Mouse (Mus musculus) intestine, embryonic 14.5 days (tissue): Measurements from ENCODE around the gene Kif5a. TPM values are rescaled to one million over a fixed set of nuclear protein-coding genes. Genes with fewer than 3 reads are reported as not detected.
A peak's percentile ranks its signal among the peaks of the same experiment; 100 is the strongest.

Experiments used
- ATAC-seq: fragments of 200-750 bp; cut with Nextera tagmentation; replicated peaks from 2 replicates; pipeline ENCODE4 v1.8.0; 2017; ENCODE audit warnings: low read depth, moderate number of reproducible peaks, moderate TSS enrichment, moderate library complexity; ENCODE audit not compliant: low FRiP score, low TSS enrichment
- DNase-seq: peaks from one replicate; pipeline ENCODE4 v3.0.0-alpha.2; 2018; ENCODE audit warnings: low spot score
- H3K27ac ChIP-seq: fragments of 300-500 bp; sonication (generic); 2 replicates; pipeline ENCODE4 v1.5.1; 2014; ENCODE audit warnings: low read depth, mild to moderate bottlenecking, control low read depth
- H3K27me3 ChIP-seq: fragments of 300-500 bp; sonication (generic); replicated peaks from 2 replicates; pipeline ENCODE4 v1.6.1; 2014; ENCODE audit warnings: low read length, control low read depth; ENCODE audit not compliant: control insufficient read depth, insufficient read depth
- H3K36me3 ChIP-seq: fragments of 300-500 bp; sonication (generic); 2 replicates; pipeline ENCODE4 v1.6.1; 2014; ENCODE audit warnings: low read length, control low read depth; ENCODE audit not compliant: control insufficient read depth, insufficient read depth
- H3K4me1 ChIP-seq: fragments of 300-500 bp; sonication (generic); replicated peaks from 2 replicates; pipeline ENCODE4 v1.6.1; 2014; ENCODE audit warnings: low read length, control low read depth, mixed read lengths; ENCODE audit not compliant: control insufficient read depth, insufficient read depth
- H3K4me2 ChIP-seq: fragments of 300-500 bp; sonication (generic); 2 replicates; pipeline ENCODE4 v1.6.1; 2014; ENCODE audit warnings: low read length
- H3K4me3 ChIP-seq: fragments of 300-500 bp; sonication (generic); 2 replicates; pipeline ENCODE4 v1.5.1; 2014; ENCODE audit warnings: low read depth, low read length, control low read depth, mixed read lengths
- H3K9ac ChIP-seq: fragments of 300-500 bp; sonication (generic); 2 replicates; pipeline ENCODE4 v1.6.1; 2014; ENCODE audit warnings: mild to moderate bottlenecking, low read length
- H3K9me3 ChIP-seq: fragments of 300-500 bp; sonication (generic); 2 replicates; pipeline ENCODE4 v1.6.1; 2016; ENCODE audit warnings: low read length, control low read depth; ENCODE audit not compliant: control insufficient read depth
- WGBS: fragments of 180-500 bp; shearing (Covaris S2); extraction: QIAGEN DNeasy Blood & Tissue Kit; methylation state at CpG from one replicate; pipeline ENCODE4 v1.1.7; 2014; 5-methylcytosine and 5-hydroxymethylcytosine counted together
- polyA plus RNA-seq: library from polyadenylated mRNA; unstranded; fragments of >200 nt; fragmentation: Nextera tagmentation; extraction: Ambion mirVana; gene quantifications from 2 replicates; pipeline ENCODE4 v1.2.1, GENCODE M21; 2014

Kif5a gene
- polyA plus RNA-seq, 1 experiment from 2014 or later = 9.2 TPM

DNA sequence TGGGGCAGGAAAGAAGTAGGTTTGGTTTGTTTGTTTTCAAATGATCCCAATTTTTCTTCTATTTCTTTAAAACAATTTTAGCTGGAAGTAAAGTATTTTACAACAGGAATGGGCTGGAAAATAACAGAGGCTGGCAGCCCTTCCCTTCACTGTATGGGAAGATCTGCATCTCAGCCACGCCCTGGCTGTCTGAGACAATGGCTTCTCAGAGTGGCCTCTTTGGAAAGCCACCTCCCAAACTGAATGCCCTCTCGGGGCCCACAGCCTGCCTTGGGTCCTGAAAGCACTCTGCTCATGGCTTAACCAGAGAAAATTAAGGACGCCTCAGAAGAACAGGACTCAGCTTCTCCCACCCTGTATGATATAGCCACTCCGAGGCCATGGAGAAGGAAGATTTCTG is 6.7 kb upstream of the Kif5a start:
- Histone ChIP-seq H3K4me1 (peaks cover 13% of the 10 kb centered on the region), H3K27me3 (0 out of 2 replicates have a peak, but pooled peaks cover 2% of the 10 kb centered on the region), H3K36me3 (peaks cover 51% of the 10 kb centered on the region), H3K4me2 (no peak overlapping the region), H3K9me3 (no peaks in the 10 kb centered on the region), H3K4me3 (no peak overlapping the region), H3K27ac (no peak overlapping the region), H3K9ac (no peak overlapping the region)
- WGBS = 78% methylated on average over 4 of the region's 4 CpGs
- ATAC-seq (no peak), DNase-seq (no peak)

DNA sequence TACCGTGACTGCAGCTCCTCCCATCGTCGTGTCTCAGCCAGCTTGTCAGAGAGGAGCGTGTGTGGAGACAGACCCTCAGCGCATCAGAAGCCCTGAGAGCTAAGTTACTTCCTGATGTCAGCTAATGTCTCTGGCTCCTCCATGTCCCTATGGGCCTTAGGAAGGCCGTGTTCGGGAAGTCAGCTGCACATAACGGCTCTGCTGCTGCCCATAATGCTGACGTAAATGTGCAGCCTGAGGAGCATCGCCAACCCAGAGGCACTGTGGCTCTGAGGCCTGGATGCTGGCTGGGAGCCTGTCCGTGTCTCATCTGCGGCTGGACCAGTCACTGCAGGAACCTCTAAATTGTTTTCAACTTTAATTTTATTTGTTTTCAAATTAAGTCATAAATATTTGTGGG is 5.9 kb upstream of the Kif5a start:
- Histone ChIP-seq H3K36me3 (peaks cover 44% of the 10 kb centered on the region), H3K9ac (no peak overlapping the region), H3K27me3 (peaks cover 6% of the 10 kb centered on the region; the same call in 1 of the 2 replicates), H3K4me1 (peaks cover 13% of the 10 kb centered on the region), H3K4me2 (no peak overlapping the region), H3K4me3 (no peak overlapping the region), H3K9me3 (no peaks in the 10 kb centered on the region), H3K27ac (no peak overlapping the region)
- no peak for ATAC-seq
- no peak for DNase-seq
- WGBS = 84% methylated on average over 12 of the region's 12 CpGs

DNA sequence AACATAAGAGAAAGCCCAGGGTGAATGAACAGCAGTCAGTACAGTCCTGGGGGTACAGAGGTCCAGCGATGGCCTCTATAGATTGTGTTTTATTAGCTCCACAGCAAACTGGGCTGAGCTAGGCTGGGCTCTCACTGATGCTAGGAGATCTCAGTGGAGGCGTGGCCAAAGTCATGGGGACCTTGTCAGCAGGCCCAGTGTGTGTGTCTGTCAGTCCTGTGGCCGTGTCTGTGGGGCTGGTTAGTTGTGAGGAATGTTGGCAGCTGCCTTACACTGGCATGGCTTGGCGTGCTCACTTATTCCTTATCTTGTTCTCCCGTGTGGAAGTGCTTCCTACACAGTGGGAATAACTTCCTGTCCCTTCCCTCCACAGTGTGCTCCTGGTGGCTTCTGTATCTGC is 5.3 kb upstream of the Kif5a start:
- ATAC-seq (no peak), DNase-seq (no peak)
- Histone ChIP-seq H3K9me3 (no peaks in the 10 kb centered on the region), H3K27ac (no peak overlapping the region), H3K4me3 (no peak overlapping the region), H3K36me3 (peaks cover 43% of the 10 kb centered on the region), H3K4me1 (peaks cover 13% of the 10 kb centered on the region), H3K9ac (no peak overlapping the region; the same call in 1 of the 2 replicates), H3K27me3 (peaks cover 10% of the 10 kb centered on the region), H3K4me2 (no peak overlapping the region)
- 78% methylated on average over 5 of the region's 5 CpGs for WGBS

- ATAC-seq (no peak), DNase-seq (no peak)
- H3K27me3 ChIP-seq = peaks cover 20% of the 10 kb centered on the region
- H3K9me3 ChIP-seq = no peaks in the 10 kb centered on the region
- peak overlapping the region; percentile 94 for H3K4me2 ChIP-seq
- H3K9ac ChIP-seq = peak overlapping the region; percentile 89
- H3K4me1 ChIP-seq = peaks cover 18% of the 10 kb centered on the region
- WGBS = 68% methylated on average over 5 of the region's 5 CpGs
- H3K36me3 ChIP-seq = peaks cover 32% of the 10 kb centered on the region
- peak overlapping the region; percentile 86 for H3K4me3 ChIP-seq
- no peak overlapping the region for H3K27ac ChIP-seq
Measured at GRCm38 (mm10) chr10:127267318-127267717, 4.2 kb upstream of the Kif5a start.

DNA sequence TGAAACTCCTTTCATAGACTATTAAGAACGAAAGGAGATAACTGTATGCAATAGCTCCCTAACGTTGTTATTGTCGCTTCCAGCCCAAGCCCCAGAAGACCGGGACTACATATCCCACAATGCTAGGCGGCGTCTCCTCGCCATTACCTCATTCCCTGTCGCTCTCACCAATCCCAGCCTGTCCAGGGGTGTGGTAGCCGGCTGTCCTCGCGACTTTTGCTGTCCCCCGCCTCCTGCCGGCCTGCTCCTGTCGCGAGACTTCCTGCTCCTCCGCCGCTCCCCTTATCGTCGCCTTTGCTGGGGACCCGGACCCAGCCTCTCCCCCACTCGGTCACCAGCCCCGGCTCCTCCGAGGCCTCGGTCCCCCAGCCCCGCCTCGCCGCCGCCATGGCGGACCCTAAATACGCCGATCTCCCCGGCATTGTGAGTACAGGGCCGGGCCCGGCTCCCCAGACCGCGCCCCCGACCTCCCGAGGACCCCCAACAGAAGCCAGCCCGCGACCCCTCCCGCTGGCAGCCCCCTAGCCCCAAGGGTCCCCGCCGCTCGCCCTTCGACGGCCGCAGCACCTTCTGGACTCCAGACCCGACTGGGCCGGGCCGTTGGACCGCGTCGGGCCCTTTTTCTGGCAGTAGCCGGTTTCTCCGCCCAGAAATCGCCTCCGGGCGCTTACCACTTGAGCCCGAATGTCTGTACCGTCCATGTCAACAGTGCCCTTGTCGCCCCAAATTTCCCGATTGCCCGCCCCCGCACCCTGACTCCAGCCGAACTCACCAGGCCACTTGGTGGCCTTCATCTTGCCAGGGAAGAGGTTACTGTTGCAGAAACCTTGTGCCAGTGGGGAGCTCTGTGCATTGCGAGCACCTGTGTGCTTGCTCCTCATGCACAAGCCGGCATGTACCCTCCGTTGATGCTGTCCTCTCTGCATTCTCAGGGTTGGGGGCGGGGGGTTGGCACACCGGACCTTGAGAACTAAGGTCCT is 3.3 kb upstream of the Kif5a start, which contains the start of gene Dctn2:
Gene Dctn2 (plus strand): TSS at position 257 of the 980 bp plus-strand sequence.
- WGBS = under 1% methylated on average over 70 of the region's 70 CpGs
- Histone ChIP-seq H3K4me3 (peak within 1 kb of the TSS; percentile 86), H3K4me2 (peak within 1 kb of the TSS; percentile 94)

GRCm38 (mm10) chr10:127265727-127266111 is 2.6 kb upstream of the Kif5a start:
- H3K4me3 ChIP-seq = peak overlapping the region; percentile 86
- ATAC-seq = 0 out of 2 replicates have a peak, but pooled peaks have one; percentile 29

More for the DNA sequence above, 3.3 kb upstream of the Kif5a start, which contains the start of gene Dctn2:
- Histone ChIP-seq H3K27ac (peak within 1 kb of the TSS; percentile 83), H3K27me3 (peaks cover 29% of the 10 kb centered on the region), H3K4me1 (peaks cover 18% of the 10 kb centered on the region), H3K9me3 (no peaks in the 10 kb centered on the region), H3K9ac (peak within 1 kb of the TSS; percentile 89), H3K36me3 (peaks cover 25% of the 10 kb centered on the region)
- ATAC-seq = peak; percentile 95
- DNase-seq = peak; percentile 92

DNA sequence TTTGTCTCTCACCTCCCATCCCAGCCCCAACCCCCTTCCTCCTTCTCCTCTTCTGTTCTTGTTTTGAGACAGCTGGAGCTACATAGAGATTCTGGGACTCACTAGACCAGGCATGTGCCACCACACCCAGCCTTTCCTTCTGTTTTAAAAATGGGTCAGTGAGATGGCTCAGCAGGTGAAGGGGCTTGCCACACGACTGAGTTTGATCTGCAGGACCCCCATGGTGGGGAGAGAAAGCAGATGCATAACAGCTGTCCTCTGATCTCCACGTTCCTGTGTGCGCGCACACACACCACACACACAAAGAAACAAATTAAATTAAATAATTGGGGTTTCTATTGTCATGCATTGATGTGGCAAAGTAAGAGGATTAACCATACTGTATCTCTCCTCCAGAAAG is 1.8 kb upstream of the Kif5a start:
- WGBS = 68% methylated on average over 4 of the region's 4 CpGs
- no peak overlapping the region for H3K4me2 ChIP-seq
- no peak overlapping the region for H3K9ac ChIP-seq
- H3K9me3 ChIP-seq = no peaks in the 10 kb centered on the region
- ATAC-seq (no peak), DNase-seq (no peak)
- peaks cover 12% of the 10 kb centered on the region for H3K36me3 ChIP-seq
- peaks cover 18% of the 10 kb centered on the region for H3K4me1 ChIP-seq
- no peak overlapping the region for H3K27ac ChIP-seq
- H3K4me3 ChIP-seq = no peak overlapping the region
- H3K27me3 ChIP-seq = peaks cover 29% of the 10 kb centered on the region

More at GRCm38 (mm10) chr10:127265727-127266111, 2.6 kb upstream of the Kif5a start:
- peak overlapping the region; percentile 89; the same call in 1 of the 2 replicates for H3K9ac ChIP-seq
- peaks cover 29% of the 10 kb centered on the region for H3K27me3 ChIP-seq
- H3K4me1 ChIP-seq = peaks cover 18% of the 10 kb centered on the region
- H3K9me3 ChIP-seq = no peaks in the 10 kb centered on the region
- peaks cover 19% of the 10 kb centered on the region for H3K36me3 ChIP-seq
- no peak overlapping the region for H3K27ac ChIP-seq
- no peak for DNase-seq
- 26% methylated on average over 4 of the region's 4 CpGs for whole genome bisulfite sequencing
- H3K4me2 ChIP-seq = peak overlapping the region; percentile 39

GRCm38 (mm10) chr10:127264336-127264735 is 1.2 kb upstream of the Kif5a start:
- 78% methylated on average over 8 of the region's 8 CpGs for WGBS
- Histone ChIP-seq H3K27ac (no peak overlapping the region), H3K36me3 (peaks cover 7% of the 10 kb centered on the region), H3K4me2 (no peak overlapping the region), H3K4me1 (peaks cover 18% of the 10 kb centered on the region), H3K9me3 (no peaks in the 10 kb centered on the region), H3K4me3 (no peak overlapping the region), H3K27me3 (peaks cover 29% of the 10 kb centered on the region), H3K9ac (no peak overlapping the region)
- no peak for DNase-seq
- no peak for ATAC-seq
